In genomic region chr7:30220008-30220356, GRCm38 (mm10) we compare ENCODE assay signal across 10 mouse cellular contexts. TPM values are rescaled to one million over a fixed set of nuclear protein-coding genes. Genes with fewer than 3 reads are reported as not detected.
DNase-seq lines count a peak whose midpoint lies in the region; ATAC-seq and TF ChIP-seq lines count a peak whose summit lies in the region.
"Had no signal": no experiment of that assay in that cellular context is flagged by ENCODE, and none has a peak within 500 bp of the region (broad histone marks: within the 10 kb centered on the region; RNA-seq: fewer than 3 reads in every experiment).

No protein-coding gene starts in this region.

- peaks cover 16% of the 10 kb centered on the region for H3K36me3 ChIP-seq in heart, embryonic 15.5 days
- H3K36me3 ChIP-seq in forebrain, embryonic 15.5 days, result peaks cover 21% of the 10 kb centered on the region
- H3K36me3 ChIP-seq in myocyte (ENCODE audit: control insufficient read depth, insufficient read depth), result peaks cover 4% of the 10 kb centered on the region

- H3K79me2 ChIP-seq in myocyte (ENCODE audit: control insufficient read depth, insufficient read depth), result no peaks in the 10 kb centered on the region

- H3K9ac ChIP-seq in heart, embryonic 15.5 days, result peak overlapping the region; percentile 70
- H3K9ac ChIP-seq in forebrain, embryonic 15.5 days (replicated peaks), result peak overlapping the region; percentile 34

- no peaks in the 10 kb centered on the region for H3K9me3 ChIP-seq in heart, embryonic 15.5 days (replicated peaks)
- H3K9me3 ChIP-seq in forebrain, embryonic 15.5 days, result no peaks in the 10 kb centered on the region

- no peak overlapping the region for H3ac ChIP-seq in myocyte (ENCODE audit: control insufficient read depth, insufficient read length)

- ATAC-seq in heart, embryonic 15.5 days (replicated peaks; ENCODE audit: insufficient number of reproducible peaks, insufficient read depth, low FRiP score, low read depth), result no peak
- no peak for ATAC-seq in forebrain, embryonic 15.5 days (replicated peaks)

- H3K4me3 ChIP-seq in heart, embryonic 15.5 days, result peak overlapping the region; percentile 58
- H3K4me3 ChIP-seq in forebrain, embryonic 15.5 days, result peak overlapping the region; percentile 43
- H3K4me3 ChIP-seq in myocyte, result no peak overlapping the region

- peak overlapping the region; percentile 33 for H3K27ac ChIP-seq in heart, embryonic 15.5 days
- H3K27ac ChIP-seq in forebrain, embryonic 15.5 days (replicated peaks), result no peak overlapping the region

- no peak for TF ChIP-seq POLR2A in myocyte (IDR thresholded peaks at IDR 0.05; ENCODE audit: insufficient read length, low read depth)

- 23% methylated on average over 11 of the region's 11 CpGs for WGBS in heart, embryonic 15.5 days
- 16% methylated on average over 11 of the region's 11 CpGs for WGBS in forebrain, embryonic 15.5 days

- peaks cover 16% of the 10 kb centered on the region for H3K4me1 ChIP-seq in heart, embryonic 15.5 days (replicated peaks)
- peaks cover 16% of the 10 kb centered on the region for H3K4me1 ChIP-seq in forebrain, embryonic 15.5 days

- no peaks in the 10 kb centered on the region for H3K27me3 ChIP-seq in heart, embryonic 15.5 days
- no peaks in the 10 kb centered on the region for H3K27me3 ChIP-seq in forebrain, embryonic 15.5 days
- no peaks in the 10 kb centered on the region for H3K27me3 ChIP-seq in myocyte (ENCODE audit: control insufficient read depth, insufficient read depth, insufficient read length)

- H3K4me2 ChIP-seq in heart, embryonic 15.5 days, result peak overlapping the region; percentile 93
- peak overlapping the region; percentile 67 for H3K4me2 ChIP-seq in forebrain, embryonic 15.5 days (replicated peaks)
- peak overlapping the region; percentile 77 for H3K4me2 ChIP-seq in myocyte (ENCODE audit: low read depth)

- DNase-seq in heart, postnatal 4 days, result no peak
- DNase-seq in kidney, postnatal 36 days, result peak; percentile 68 to 80
- DNase-seq in urinary bladder, postnatal 4 days (ENCODE audit: low spot score in 2 of 2), result no peak
- DNase-seq in layer of hippocampus, adult 8-10 months (ENCODE audit: low spot score in 2 of 2), result no peak
- DNase-seq in spleen, postnatal 4 days (ENCODE audit: low spot score in 2 of 2), result no peak

TF ChIP-seq in myocyte, 11 proteins besides CTCF, POLR2A, EP300 and RAD21:
- TF ChIP-seq MYOG (IDR thresholded peaks at IDR 0.05; ENCODE audit: control insufficient read depth in 1 of 3, insufficient read depth in 1 of 3, insufficient read length in 2 of 3, low read depth in 2 of 3), result no peak
- no peak for TF ChIP-seq TCF3 (IDR thresholded peaks at IDR 0.05; ENCODE audit: insufficient read length, low read depth)
- TF ChIP-seq CEBPB (IDR thresholded peaks at IDR 0.05; ENCODE audit: insufficient read depth, poor library complexity, severe bottlenecking), result no peak
- no peak for TF ChIP-seq MAX (IDR thresholded peaks at IDR 0.05; ENCODE audit: low read depth)
- TF ChIP-seq E2F4 (IDR thresholded peaks at IDR 0.05; ENCODE audit: insufficient read depth), result no peak
- no peak for TF ChIP-seq SRF (IDR thresholded peaks at IDR 0.05; ENCODE audit: control insufficient read depth, insufficient read length, low read depth)
- no peak for TF ChIP-seq USF1 (IDR thresholded peaks at IDR 0.05; ENCODE audit: low read depth)
- TF ChIP-seq MYOD1 (IDR thresholded peaks at IDR 0.05; ENCODE audit: control insufficient read depth in 1 of 3, insufficient read length in 2 of 3, low read depth in 2 of 3), result no peak
- no peak for TF ChIP-seq REST (IDR thresholded peaks at IDR 0.05; ENCODE audit: insufficient read depth, insufficient read length)
- TF ChIP-seq TCF12 (IDR thresholded peaks at IDR 0.05; ENCODE audit: insufficient read depth, poor library complexity, severe bottlenecking), result no peak
- no peak for TF ChIP-seq POLR2AphosphoS2 (IDR thresholded peaks at IDR 0.05; ENCODE audit: insufficient read length, low read depth)

RNA-seq across cellular contexts. Expression of gene Polr2i, which starts 11.8 kb away (rescaled TPM):
- polyA plus RNA-seq in heart, embryonic 15.5 days (2015; fragmentation: Nextera tagmentation; extraction: Ambion mirVana), result 99.7 and 105 TPM in 2 replicates
- total RNA-seq in heart, postnatal 4 days (2021), result 10 to 100 TPM; 61.9 to 70.3 TPM
- 173 and 193 TPM in 2 replicates for polyA plus RNA-seq in forebrain, embryonic 15.5 days (2015; fragmentation: Nextera tagmentation; extraction: Ambion mirVana)
- polyA plus RNA-seq in myocyte (2012; fragmentation: generic; extraction: Trizol), result 174 TPM
- total RNA-seq in layer of hippocampus, adult 8-10 months (2022), result 10 to 100 TPM; 49.2 to 52.5 (median 49.3) TPM

RNA-seq across cellular contexts. Expression of gene Tbcb, which starts 12.1 kb away (rescaled TPM):
- polyA plus RNA-seq in heart, embryonic 15.5 days (2015; fragmentation: Nextera tagmentation; extraction: Ambion mirVana), result 125 and 140 TPM in 2 replicates
- 10 to 100 TPM; 77.2 to 78.9 TPM for total RNA-seq in heart, postnatal 4 days (2021)
- 352 and 364 TPM in 2 replicates for polyA plus RNA-seq in forebrain, embryonic 15.5 days (2015; fragmentation: Nextera tagmentation; extraction: Ambion mirVana)
- polyA plus RNA-seq in myocyte (2012; fragmentation: generic; extraction: Trizol), result 147 TPM
- 100 to 1,000 TPM; 110 to 130 (median 118) TPM for total RNA-seq in layer of hippocampus, adult 8-10 months (2022)

RNA-seq across cellular contexts. Expression of gene Ovol3, which starts 15.5 kb away (rescaled TPM):
- not detected in 2 replicates for polyA plus RNA-seq in heart, embryonic 15.5 days (2015; fragmentation: Nextera tagmentation; extraction: Ambion mirVana)
- total RNA-seq in heart, postnatal 4 days (2021), result not detected
- not detected in 2 replicates for polyA plus RNA-seq in forebrain, embryonic 15.5 days (2015; fragmentation: Nextera tagmentation; extraction: Ambion mirVana)
- polyA plus RNA-seq in myocyte (2012; fragmentation: generic; extraction: Trizol), result not detected
- total RNA-seq in layer of hippocampus, adult 8-10 months (2022), result not detected
- total RNA-seq: MEL had no signal
- polyA plus RNA-seq: large intestine, adult 2 months had no signal

RNA-seq across cellular contexts. Expression of gene Capns1, which starts 21.4 kb away (rescaled TPM):
- polyA plus RNA-seq in heart, embryonic 15.5 days (2015; fragmentation: Nextera tagmentation; extraction: Ambion mirVana), result 77.4 and 96.6 TPM in 2 replicates
- total RNA-seq in heart, postnatal 4 days (2021), result 100 to 1,000 TPM; 251 to 261 TPM
- polyA plus RNA-seq in forebrain, embryonic 15.5 days (2015; fragmentation: Nextera tagmentation; extraction: Ambion mirVana), result 62.5 and 67.8 TPM in 2 replicates
- polyA plus RNA-seq in myocyte (2012; fragmentation: generic; extraction: Trizol), result 622 TPM
- total RNA-seq in layer of hippocampus, adult 8-10 months (2022), result 100 to 1,000 TPM; 196 to 240 (median 227) TPM

RNA-seq across cellular contexts. Expression of gene Cox7a1, which starts 36.0 kb away (rescaled TPM):
- polyA plus RNA-seq in heart, embryonic 15.5 days (2015; fragmentation: Nextera tagmentation; extraction: Ambion mirVana), result 369 and 603 TPM in 2 replicates
- total RNA-seq in heart, postnatal 4 days (2021), result 100 to 1,000 TPM; 693 to 795 TPM
- polyA plus RNA-seq in forebrain, embryonic 15.5 days (2015; fragmentation: Nextera tagmentation; extraction: Ambion mirVana), result 3.3 and 4.2 TPM in 2 replicates
- 112 TPM for polyA plus RNA-seq in myocyte (2012; fragmentation: generic; extraction: Trizol)
- total RNA-seq in layer of hippocampus, adult 8-10 months (2022), result 1 to 10 TPM; 4.4 to 6.9 (median 5.1) TPM

Comparison
In these comparisons a context has a peak if more than half of its experiments do, and no peak if none do; other contexts are left out.
1. DNase-seq: peak in kidney, postnatal 36 days (2 of 2); none in heart, postnatal 4 days (single experiment), urinary bladder, postnatal 4 days (0 of 2), layer of hippocampus, adult 8-10 months (0 of 2) and spleen, postnatal 4 days (0 of 2).
2. Peak in every context shown above with its lines, with median percentiles within 50 percentile points of each other: H3K4me2 ChIP-seq.